Mouse (Mus musculus) stomach, embryonic 16.5 days (tissue): ENCODE results near the gene Gtpbp10. TPM values are rescaled to one million over a fixed set of nuclear protein-coding genes. Genes with fewer than 3 reads are reported as not detected.

Source experiments
- ATAC-seq: fragments of 200-750 bp; cut with Nextera tagmentation; 2 replicates; pipeline ENCODE4 v1.8.0; 2017; ENCODE audit warnings: moderate number of reproducible peaks, moderate TSS enrichment; ENCODE audit not compliant: insufficient read depth, low FRiP score
- H3K27ac ChIP-seq: fragments of 300-500 bp; sonication (generic); 2 replicates; pipeline ENCODE4 v1.5.1; 2014; ENCODE audit warnings: low read length
- H3K27me3 ChIP-seq: fragments of 300-500 bp; sonication (generic); 2 replicates; pipeline ENCODE4 v1.6.1; 2014; ENCODE audit warnings: low read length, control low read depth, mixed read lengths; ENCODE audit not compliant: control insufficient read depth, insufficient read depth
- H3K36me3 ChIP-seq: fragments of 300-500 bp; sonication (generic); 2 replicates; pipeline ENCODE4 v1.6.1; 2014; ENCODE audit warnings: low read length; ENCODE audit not compliant: control insufficient read depth, insufficient read depth
- H3K4me1 ChIP-seq: fragments of 300-500 bp; sonication (generic); 2 replicates; pipeline ENCODE4 v1.6.1; 2014; ENCODE audit warnings: low read length, control low read depth, mixed read lengths; ENCODE audit not compliant: control insufficient read depth, insufficient read depth
- H3K4me2 ChIP-seq: fragments of 300-500 bp; sonication (generic); 2 replicates; pipeline ENCODE4 v1.6.1; 2014; ENCODE audit warnings: low read depth, low read length, mixed read lengths
- H3K4me3 ChIP-seq: fragments of 300-500 bp; sonication (generic); replicated peaks from 2 replicates; pipeline ENCODE4 v1.5.1; 2014; ENCODE audit warnings: mild to moderate bottlenecking, low read length
- H3K9ac ChIP-seq: fragments of 300-500 bp; sonication (generic); 2 replicates; pipeline ENCODE4 v1.6.1; 2014; ENCODE audit warnings: low read length
- H3K9me3 ChIP-seq: fragments of 300-500 bp; sonication (generic); replicated peaks from 2 replicates; pipeline ENCODE4 v1.6.1; 2016; ENCODE audit warnings: low read length, control low read depth; ENCODE audit not compliant: control insufficient read depth
- WGBS: fragments of 180-500 bp; shearing (Covaris S2); extraction: QIAGEN DNeasy Blood & Tissue Kit; methylation state at CpG from one replicate; pipeline ENCODE4 v1.1.7; 2014; 5-methylcytosine and 5-hydroxymethylcytosine counted together
- polyA plus RNA-seq: library from polyadenylated mRNA; unstranded; fragments of >200 nt; fragmentation: Nextera tagmentation; extraction: Ambion mirVana; gene quantifications from 2 replicates; pipeline ENCODE4 v1.2.1, GENCODE M21; 2015

The Gtpbp10 gene
- polyA plus RNA-seq: 23.4 and 23.6 TPM in 2 replicates

DNA sequence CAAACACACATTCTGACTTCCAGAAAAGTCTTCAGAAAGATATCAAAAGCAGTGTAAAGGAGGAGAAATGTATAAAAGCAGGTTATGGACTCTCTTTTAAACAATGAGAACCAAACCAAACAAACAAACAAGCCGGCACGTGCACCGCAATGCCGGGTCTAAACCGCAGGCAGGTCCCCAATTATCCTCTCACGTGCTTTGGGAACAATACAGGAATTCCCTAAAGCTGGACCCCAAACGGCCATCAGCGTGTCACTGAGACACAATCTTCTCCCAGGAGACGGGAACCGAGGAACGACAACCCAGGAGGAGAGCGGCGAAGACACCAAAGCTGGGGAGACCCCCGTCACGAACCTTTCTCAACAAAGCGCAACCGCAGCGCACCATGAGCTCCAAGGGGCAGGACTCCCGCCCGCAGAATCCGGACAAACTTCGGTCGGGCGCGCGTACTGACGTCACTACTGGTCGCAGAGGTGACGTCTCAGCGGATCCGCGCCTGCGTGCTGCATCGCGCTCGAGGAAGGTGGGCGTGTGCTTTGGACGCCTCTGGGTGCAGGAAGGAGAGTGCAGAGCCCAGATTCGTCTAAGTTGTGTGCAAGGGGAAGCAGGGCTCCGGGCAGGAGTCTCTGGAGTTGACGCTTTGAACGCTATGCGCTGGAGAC, at the start of gene Gtpbp10:
Gene Gtpbp10 (minus strand): TSS at position 460 of the 662 bp plus-strand sequence.
- Histone ChIP-seq H3K4me2 (peak within 1 kb of the TSS; percentile 52), H3K9me3 (no peaks in the 10 kb centered on the region), H3K27me3 (no peaks in the 10 kb centered on the region), H3K4me3 (peak within 1 kb of the TSS; percentile 91), H3K36me3 (peaks cover 6% of the 10 kb centered on the region), H3K4me1 (no peaks in the 10 kb centered on the region), H3K9ac (peak within 1 kb of the TSS; percentile 90), H3K27ac (peak within 1 kb of the TSS; percentile 66)
- peak; percentile 99 for ATAC-seq
- WGBS: under 1% methylated on average over 43 of the region's 43 CpGs

DNA sequence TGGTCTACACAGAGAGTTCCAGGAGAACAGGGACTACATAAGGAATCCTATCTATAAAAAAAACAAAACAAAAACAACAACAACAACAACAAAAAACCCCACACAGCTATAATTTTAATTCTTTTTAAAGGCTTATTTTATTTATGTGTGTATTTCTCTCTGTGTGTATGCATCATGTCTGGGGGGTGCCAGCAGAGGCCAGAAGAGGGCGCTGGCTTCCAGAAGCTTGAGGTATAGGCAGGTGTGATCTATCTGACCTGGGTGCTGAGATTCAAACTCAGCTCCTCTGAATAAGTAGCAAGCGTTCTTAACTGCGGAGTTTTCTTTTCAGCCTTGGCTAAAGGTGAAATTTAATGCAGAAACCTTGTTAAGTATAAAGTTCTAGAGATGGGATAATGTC, 28.3 kb upstream of the Gtpbp10 start:
- Histone ChIP-seq H3K4me1 (no peaks in the 10 kb centered on the region), H3K36me3 (no peaks in the 10 kb centered on the region), H3K4me2 (no peak overlapping the region), H3K9ac (no peak overlapping the region), H3K4me3 (no peak overlapping the region), H3K27me3 (no peaks in the 10 kb centered on the region), H3K27ac (no peak overlapping the region), H3K9me3 (no peaks in the 10 kb centered on the region)
- no peak for ATAC-seq
- WGBS: 85% methylated on average over 3 of the region's 3 CpGs

DNA sequence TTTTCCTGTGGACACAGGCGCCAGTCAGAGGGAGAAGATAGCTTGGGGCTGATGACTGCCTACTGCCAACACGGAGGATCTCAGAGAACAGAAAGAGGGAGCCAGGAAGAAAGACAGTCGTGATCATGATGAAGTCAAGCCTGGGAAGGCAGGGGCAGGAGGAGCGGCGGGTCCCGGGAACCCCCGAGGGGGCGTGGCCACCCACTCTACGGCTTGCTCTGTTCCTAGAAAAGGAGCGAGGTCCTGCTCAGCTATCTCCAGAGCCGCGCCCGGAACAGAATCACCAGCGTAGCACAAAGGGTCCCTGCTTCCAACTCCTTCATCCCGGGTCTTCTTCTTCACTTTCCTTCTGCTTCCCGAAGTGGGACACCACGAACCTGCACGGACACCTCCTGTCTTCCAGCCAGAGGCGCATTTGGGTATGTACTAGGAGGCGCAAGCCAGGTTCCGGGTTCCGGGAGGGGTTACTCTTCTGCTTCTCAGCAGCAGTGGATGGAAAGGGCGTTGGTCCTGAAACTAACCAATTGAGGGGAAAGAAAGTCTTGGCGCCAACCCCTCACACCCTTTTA, 14.5 kb upstream of the Gtpbp10 start, which contains the start of gene Gm8773:
Gene Gm8773 (plus strand): TSS at position 51 of the 569 bp plus-strand sequence.
- Histone ChIP-seq H3K4me2 (peak within 1 kb of the TSS; percentile 86), H3K4me1 (no peaks in the 10 kb centered on the region), H3K9me3 (no peaks in the 10 kb centered on the region), H3K27me3 (no peaks in the 10 kb centered on the region), H3K27ac (no peak within 1 kb of the TSS), H3K36me3 (no peaks in the 10 kb centered on the region), H3K9ac (peak within 1 kb of the TSS; percentile 66), H3K4me3 (peak within 1 kb of the TSS; percentile 58)
- WGBS: under 1% methylated on average over 24 of the region's 24 CpGs
- ATAC-seq: peak; percentile 84

DNA sequence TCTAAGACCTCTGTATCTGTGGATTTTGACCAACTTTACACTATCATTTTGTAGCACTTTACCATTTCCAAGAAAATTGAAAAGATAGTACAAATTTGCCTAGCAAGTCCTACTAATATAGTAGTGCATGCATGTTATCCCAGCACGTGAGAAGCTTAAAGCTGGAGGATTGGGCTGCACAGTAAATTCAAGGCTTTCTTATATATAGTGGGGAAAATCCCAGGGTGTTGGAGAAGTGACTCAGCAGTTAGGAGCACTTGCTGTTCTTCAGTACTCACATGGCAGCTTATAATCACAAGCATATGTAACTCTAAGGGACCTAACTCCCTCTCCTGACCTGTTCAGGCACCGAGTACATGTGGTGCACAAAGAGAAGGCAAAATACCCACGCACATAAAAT, 3.1 kb upstream of the Gtpbp10 start:
- no peak overlapping the region for H3K9ac ChIP-seq
- no peaks in the 10 kb centered on the region for H3K9me3 ChIP-seq
- no peaks in the 10 kb centered on the region for H3K36me3 ChIP-seq
- no peak overlapping the region for H3K27ac ChIP-seq
- H3K4me1 ChIP-seq: no peaks in the 10 kb centered on the region
- WGBS: 81% methylated on average over 3 of the region's 3 CpGs
- no peak overlapping the region for H3K4me3 ChIP-seq
- no peak overlapping the region for H3K4me2 ChIP-seq
- no peak for ATAC-seq
- H3K27me3 ChIP-seq: no peaks in the 10 kb centered on the region

DNA sequence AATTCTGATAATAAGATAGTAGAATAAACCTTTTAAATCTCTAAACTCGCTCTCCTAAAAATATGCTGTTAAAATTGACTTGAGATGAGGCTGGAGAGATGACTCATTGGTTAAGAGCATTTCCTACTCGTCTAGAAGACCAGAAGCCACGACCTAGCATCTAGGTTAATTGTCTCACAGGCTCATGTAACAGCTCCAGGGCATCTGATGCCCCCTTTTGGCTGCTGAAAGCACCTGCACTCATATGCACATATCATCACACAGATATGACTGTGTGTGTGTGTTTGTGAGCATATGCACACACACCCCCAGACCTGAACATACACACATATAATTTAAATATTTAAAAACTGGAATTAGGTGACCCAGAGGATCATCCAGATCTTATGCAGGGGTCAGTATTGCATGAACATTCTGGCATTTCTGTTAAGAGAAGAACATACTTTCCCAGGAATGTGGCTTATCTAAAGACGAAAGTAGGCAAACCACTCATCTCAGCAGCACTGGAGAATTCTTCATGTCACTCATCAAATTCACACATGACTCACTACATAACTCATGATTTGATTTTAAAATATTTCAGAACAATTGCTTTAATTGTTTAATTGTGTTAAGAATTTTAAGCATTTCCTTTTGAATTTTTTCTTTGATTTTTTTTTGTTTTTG, 1.8 kb upstream of the Gtpbp10 start:
- no peaks in the 10 kb centered on the region for H3K36me3 ChIP-seq
- no peak overlapping the region for H3K4me3 ChIP-seq
- H3K9ac ChIP-seq: no peak overlapping the region
- 66% methylated on average over 4 of the region's 4 CpGs for whole genome bisulfite sequencing
- no peaks in the 10 kb centered on the region for H3K27me3 ChIP-seq
- no peaks in the 10 kb centered on the region for H3K4me1 ChIP-seq
- H3K9me3 ChIP-seq: no peaks in the 10 kb centered on the region
- no peak overlapping the region for H3K27ac ChIP-seq
- H3K4me2 ChIP-seq: no peak overlapping the region
- ATAC-seq: no peak

DNA sequence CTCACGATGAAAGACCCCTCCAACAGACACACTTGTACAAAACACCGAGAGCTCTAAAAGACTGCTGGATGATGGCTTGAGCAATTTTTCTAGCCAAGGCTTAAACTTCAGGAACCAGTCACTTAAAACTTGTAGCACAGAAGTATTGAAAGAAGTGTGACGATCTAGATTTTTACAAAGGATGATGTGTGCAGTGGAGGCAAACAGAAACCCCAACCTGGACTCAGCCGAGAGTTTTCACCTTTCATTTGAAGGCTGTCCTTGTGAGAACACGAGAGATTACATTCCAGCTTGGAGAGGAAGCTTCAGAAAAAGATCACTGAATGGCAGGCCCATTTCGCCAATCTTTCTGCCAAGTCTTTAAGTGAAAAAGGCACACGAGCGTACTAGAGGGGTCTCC, 460 bp upstream of the Gtpbp10 start:
- Histone ChIP-seq H3K9me3 (no peaks in the 10 kb centered on the region), H3K4me2 (peak overlapping the region; percentile 52), H3K36me3 (peaks cover under 1% of the 10 kb centered on the region), H3K4me1 (no peaks in the 10 kb centered on the region), H3K9ac (peak overlapping the region; percentile 90), H3K27me3 (no peaks in the 10 kb centered on the region), H3K27ac (peak overlapping the region; percentile 51; the same call in 1 of the 2 replicates), H3K4me3 (peak overlapping the region; percentile 91)
- ATAC-seq: no peak
- 34% methylated on average over 8 of the region's 8 CpGs for WGBS

DNA sequence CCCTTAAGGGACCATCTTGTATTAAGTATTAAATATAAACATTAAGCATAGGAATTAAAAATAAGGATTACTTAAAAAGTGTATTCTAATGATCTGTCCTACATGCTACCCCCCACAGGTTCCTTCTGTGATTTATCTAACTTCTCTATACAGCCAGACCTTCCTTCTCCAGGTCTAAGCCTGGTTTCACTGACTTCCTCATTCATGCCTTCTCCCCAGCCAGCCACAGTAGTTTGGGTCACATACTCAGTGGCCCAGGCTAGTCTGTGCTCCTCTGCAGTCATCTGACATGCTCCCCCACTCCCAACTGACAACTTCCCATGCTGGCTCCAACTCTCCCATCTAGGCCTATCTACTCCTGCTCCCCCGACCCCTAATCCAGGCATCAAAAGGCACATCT, 8.2 kb downstream of the Gtpbp10 start:
- 85% methylated on average over 1 of the region's 1 CpGs for WGBS
- peaks cover 21% of the 10 kb centered on the region for H3K36me3 ChIP-seq

DNA sequence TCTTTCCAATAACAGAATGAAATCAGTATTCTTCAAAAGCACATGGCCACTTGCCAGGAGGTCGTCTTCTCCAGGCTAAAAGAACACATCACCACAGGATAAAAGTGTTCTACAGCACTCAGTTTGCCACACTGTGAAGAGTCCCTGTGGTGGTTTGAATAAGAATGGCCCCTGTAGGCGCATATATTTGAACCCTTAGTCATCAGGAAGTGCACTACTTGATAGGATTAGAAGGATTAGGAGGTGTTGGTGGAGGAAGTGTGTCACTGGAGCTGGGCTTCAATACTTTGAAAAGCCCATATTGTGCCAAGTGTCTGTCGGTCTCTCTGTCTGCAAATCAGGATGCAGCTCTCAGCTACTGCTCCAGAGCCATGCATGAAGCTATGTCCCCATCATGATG, 19.0 kb downstream of the Gtpbp10 start:
- H3K27ac ChIP-seq: no peak overlapping the region
- peaks cover 11% of the 10 kb centered on the region for H3K36me3 ChIP-seq
- 59% methylated on average over 3 of the region's 3 CpGs for WGBS
- no peaks in the 10 kb centered on the region for H3K27me3 ChIP-seq
- H3K9ac ChIP-seq: no peak overlapping the region
- H3K9me3 ChIP-seq: no peaks in the 10 kb centered on the region
- no peak overlapping the region for H3K4me2 ChIP-seq
- H3K4me3 ChIP-seq: no peak overlapping the region
- no peaks in the 10 kb centered on the region for H3K4me1 ChIP-seq
- ATAC-seq: no peak

More for the DNA sequence above, 8.2 kb downstream of the Gtpbp10 start:
- no peak overlapping the region for H3K9ac ChIP-seq
- H3K4me3 ChIP-seq: no peak overlapping the region
- H3K4me2 ChIP-seq: no peak overlapping the region
- no peaks in the 10 kb centered on the region for H3K4me1 ChIP-seq
- no peak for ATAC-seq
- H3K9me3 ChIP-seq: no peaks in the 10 kb centered on the region
- no peaks in the 10 kb centered on the region for H3K27me3 ChIP-seq
- H3K27ac ChIP-seq: no peak overlapping the region

DNA sequence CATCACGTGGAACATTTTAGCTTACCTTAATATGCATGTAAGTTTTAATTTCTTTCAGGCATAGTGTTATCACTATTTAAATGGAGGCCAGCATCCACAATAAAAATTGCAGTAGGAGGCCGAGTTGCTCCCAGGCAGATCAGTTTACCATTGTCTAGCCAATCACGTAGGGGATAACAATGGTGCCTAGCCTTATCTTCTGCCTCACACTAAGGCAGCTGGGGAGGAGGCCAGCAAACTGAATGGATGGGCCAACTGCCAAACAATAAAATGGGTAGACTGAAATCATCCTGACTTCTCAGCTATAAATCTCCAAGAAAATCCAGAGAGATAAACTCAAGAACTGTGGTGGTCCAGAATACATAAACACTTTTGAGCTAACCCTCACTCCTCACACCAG, 19.6 kb downstream of the Gtpbp10 start:
- peaks cover 11% of the 10 kb centered on the region for H3K36me3 ChIP-seq
- no peaks in the 10 kb centered on the region for H3K4me1 ChIP-seq
- no peaks in the 10 kb centered on the region for H3K9me3 ChIP-seq

More for the DNA sequence above, 19.6 kb downstream of the Gtpbp10 start:
- H3K27me3 ChIP-seq: no peaks in the 10 kb centered on the region
- H3K4me3 ChIP-seq: no peak overlapping the region
- H3K27ac ChIP-seq: no peak overlapping the region
- no peak overlapping the region for H3K4me2 ChIP-seq
- H3K9ac ChIP-seq: no peak overlapping the region
- ATAC-seq: no peak
- 69% methylated on average over 3 of the region's 3 CpGs for WGBS
